Mouse (Mus musculus): Measurements from ENCODE around the gene Stat5a. TPM values are rescaled to one million over a fixed set of nuclear protein-coding genes. Genes with fewer than 3 reads are reported as not detected.
A peak's percentile ranks its signal among the peaks of the same experiment; 100 is the strongest.

Gene Stat5a
- polyA plus RNA-seq, 1 experiment from 2014 or later: 1.7 TPM

DNA sequence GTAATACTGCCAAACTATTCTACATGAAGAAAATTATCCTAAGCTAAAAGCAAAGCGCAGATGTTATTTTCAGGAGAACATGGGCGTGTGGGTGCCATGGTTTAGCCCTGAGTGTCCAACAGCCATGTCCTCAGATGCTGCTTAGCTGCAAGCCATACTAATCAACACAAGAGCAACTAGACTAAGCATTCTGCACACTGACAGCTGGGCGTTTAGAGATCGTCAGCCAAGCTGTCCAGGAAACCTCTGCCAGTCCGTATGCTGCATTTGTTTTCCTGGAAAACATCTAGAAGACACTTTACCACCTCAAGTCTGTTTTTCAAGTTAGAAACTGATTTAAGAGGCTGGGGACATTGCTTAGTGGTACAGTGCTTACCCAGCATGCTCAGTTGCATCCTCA is 55.3 kb downstream of the Stat5a start:
- H3K27ac ChIP-seq: no peak overlapping the region
- H3K9ac ChIP-seq (replicated peaks): no peak overlapping the region
- 86% methylated on average over 5 of the region's 5 CpGs for WGBS
- no peaks in the 10 kb centered on the region for H3K4me1 ChIP-seq (replicated peaks)
- no peaks in the 10 kb centered on the region for H3K9me3 ChIP-seq
- H3K4me2 ChIP-seq (replicated peaks): no peak overlapping the region
- no peak overlapping the region for H3K4me3 ChIP-seq (replicated peaks)
- ATAC-seq: no peak
- H3K27me3 ChIP-seq: no peaks in the 10 kb centered on the region
- no peaks in the 10 kb centered on the region; the same call in 1 of the 2 replicates for H3K36me3 ChIP-seq

DNA sequence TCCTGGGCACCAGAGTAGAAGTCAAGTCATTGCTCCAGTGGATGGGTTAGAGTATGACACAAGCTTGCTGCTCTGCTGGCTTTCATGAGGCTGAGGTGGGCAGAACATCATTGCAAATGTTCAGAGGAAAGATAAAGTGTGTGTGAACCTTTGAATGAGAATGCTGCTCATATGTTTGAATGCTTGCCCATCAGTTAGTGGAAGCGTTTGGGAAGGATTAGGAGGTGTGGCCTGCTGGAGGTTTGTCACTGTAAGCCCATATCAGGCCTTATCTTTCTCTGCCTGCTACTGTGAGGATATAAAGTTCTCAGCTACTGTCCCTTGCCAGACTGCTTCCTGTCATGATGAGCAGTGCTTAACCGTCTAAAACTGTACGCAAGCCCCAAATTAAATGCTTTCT is 55.9 kb downstream of the Stat5a start:
- Histone ChIP-seq H3K4me2 (replicated peaks) (no peak overlapping the region), H3K27me3 (no peaks in the 10 kb centered on the region), H3K4me3 (replicated peaks) (no peak overlapping the region), H3K9ac (replicated peaks) (no peak overlapping the region), H3K27ac (no peak overlapping the region), H3K9me3 (no peaks in the 10 kb centered on the region), H3K4me1 (replicated peaks) (no peaks in the 10 kb centered on the region), H3K36me3 (no peaks in the 10 kb centered on the region; the same call in 1 of the 2 replicates)
- ATAC-seq: no peak
- WGBS: 97% methylated on average over 3 of the region's 3 CpGs

DNA sequence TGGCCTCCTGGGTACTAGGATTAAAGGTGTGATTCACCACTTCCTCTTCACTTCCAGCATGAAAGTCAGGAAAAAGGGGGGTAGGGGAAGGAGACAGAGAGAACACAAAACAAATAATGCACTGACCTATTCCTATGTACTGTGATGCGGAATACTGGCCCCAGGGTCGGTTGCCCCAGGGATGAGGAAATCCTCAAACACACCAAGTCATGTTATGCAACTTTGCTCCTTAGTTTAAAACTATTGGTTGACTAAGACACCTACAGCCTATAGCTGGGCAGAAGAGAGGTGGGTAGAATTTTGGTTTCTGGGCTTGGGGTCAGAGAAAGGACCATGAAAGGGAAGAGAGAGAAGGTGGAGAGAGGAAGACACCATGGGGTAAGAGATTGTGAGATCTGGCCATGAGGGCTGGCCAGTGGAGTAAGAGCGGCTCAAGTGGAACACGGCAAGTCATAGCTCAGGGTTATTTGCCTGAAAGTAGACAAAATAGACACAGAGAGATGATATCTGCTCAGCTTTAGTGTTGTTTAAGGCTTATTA is 57.4 kb downstream of the Stat5a start:
- ATAC-seq: no peak
- Histone ChIP-seq H3K27me3 (no peaks in the 10 kb centered on the region), H3K9me3 (no peaks in the 10 kb centered on the region), H3K9ac (replicated peaks) (no peak overlapping the region), H3K4me1 (replicated peaks) (no peaks in the 10 kb centered on the region), H3K4me2 (replicated peaks) (no peak overlapping the region), H3K27ac (no peak overlapping the region), H3K4me3 (replicated peaks) (no peak overlapping the region), H3K36me3 (no peaks in the 10 kb centered on the region; the same call in 1 of the 2 replicates)
- WGBS: 97% methylated on average over 4 of the region's 4 CpGs

DNA sequence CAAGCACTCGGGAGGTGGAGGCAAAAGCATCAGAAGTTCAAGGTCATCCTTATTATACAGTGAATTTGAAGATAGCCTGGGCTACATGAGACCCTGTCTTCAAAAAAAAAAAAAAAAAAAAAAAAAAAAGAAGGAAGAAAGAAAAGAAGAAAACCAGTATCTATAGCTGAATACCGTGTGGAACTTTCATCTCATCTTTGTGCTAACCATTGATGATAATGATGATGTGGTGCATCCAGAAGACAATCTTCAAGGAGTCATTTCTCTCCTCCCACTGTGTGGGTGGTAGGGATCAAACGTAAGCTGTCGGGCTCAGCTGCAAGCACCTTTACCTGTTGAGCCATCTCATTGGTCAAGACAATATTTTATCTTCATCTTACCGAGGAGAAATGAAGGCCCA is 58.9 kb downstream of the Stat5a start:
- ATAC-seq: no peak
- Histone ChIP-seq H3K4me3 (replicated peaks) (no peak overlapping the region), H3K27me3 (no peaks in the 10 kb centered on the region), H3K27ac (no peak overlapping the region), H3K4me1 (replicated peaks) (no peaks in the 10 kb centered on the region), H3K9me3 (no peaks in the 10 kb centered on the region), H3K9ac (replicated peaks) (no peak overlapping the region), H3K4me2 (replicated peaks) (no peak overlapping the region), H3K36me3 (no peaks in the 10 kb centered on the region; the same call in 1 of the 2 replicates)
- whole genome bisulfite sequencing: 90% methylated on average over 5 of the region's 5 CpGs

DNA sequence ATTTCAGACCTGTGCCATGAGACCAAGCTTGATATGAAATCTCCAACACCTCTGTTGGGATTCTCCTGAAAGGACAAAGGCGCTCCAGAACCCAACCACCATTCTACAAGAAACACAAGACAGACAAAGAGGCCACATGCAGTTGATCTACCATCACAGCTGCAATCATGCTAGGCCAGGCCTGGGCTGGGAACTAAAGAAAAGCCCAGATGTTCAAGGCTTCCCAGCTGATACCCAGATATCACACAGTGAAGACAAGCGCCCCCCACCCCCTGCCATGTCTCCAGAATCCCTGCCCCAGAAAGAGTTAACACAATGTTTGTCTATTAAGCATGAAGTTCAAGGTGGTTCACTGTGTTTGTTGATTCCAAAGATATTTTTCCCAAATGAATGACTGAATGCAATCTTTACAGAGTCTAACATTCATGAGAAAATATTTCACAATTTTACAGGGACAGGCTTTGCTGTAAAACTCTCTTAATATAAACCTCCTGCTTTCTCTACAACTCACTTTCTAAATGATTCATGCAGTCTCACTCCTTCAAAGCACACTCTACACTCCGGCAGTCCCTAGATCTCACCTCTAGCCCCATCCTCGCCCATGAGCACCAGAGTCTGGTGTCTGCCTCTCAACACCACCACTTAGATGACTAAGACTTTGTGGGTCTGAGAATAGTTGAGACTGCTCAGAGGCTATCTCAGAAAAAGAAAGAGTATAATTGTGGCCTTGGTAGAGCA is 61.9 kb downstream of the Stat5a start:
- no peak overlapping the region for H3K4me2 ChIP-seq (replicated peaks)
- no peaks in the 10 kb centered on the region for H3K27me3 ChIP-seq
- no peak overlapping the region for H3K4me3 ChIP-seq (replicated peaks)
- H3K9ac ChIP-seq (replicated peaks): no peak overlapping the region
- no peak for ATAC-seq
- H3K27ac ChIP-seq: no peak overlapping the region
- no peaks in the 10 kb centered on the region for H3K9me3 ChIP-seq
- H3K36me3 ChIP-seq: no peaks in the 10 kb centered on the region
- 87% methylated on average over 4 of the region's 4 CpGs for WGBS
- H3K4me1 ChIP-seq (replicated peaks): no peaks in the 10 kb centered on the region

DNA sequence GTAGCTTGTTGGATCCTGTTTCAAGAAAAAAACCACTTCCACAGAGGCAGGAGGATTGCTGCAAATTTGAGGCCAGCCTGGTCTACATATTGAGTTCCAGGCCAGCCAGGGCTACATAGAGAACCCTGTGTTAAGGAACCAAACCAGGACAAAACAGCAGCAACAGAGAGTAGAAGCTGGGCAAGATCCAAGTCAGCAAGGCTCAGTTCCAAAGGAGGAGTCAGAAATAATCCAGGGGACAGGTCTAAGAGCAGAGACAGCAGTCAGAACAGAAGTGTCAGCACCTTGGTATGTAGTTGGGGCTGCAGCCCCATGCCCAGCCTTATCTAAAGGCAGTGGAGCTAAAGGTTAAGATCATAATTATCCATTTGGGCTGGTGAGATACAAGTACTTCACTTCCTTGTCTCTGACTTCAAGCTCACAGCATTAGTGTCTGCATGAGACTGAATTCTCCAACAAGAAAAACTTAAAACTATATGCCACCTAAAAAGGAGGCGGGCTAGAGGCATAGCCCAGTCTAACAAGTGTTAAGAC is 65.3 kb downstream of the Stat5a start:
- Histone ChIP-seq H3K4me3 (replicated peaks) (no peak overlapping the region), H3K9ac (replicated peaks) (no peak overlapping the region), H3K27me3 (no peaks in the 10 kb centered on the region), H3K9me3 (no peaks in the 10 kb centered on the region), H3K4me1 (replicated peaks) (no peaks in the 10 kb centered on the region), H3K4me2 (replicated peaks) (no peak overlapping the region), H3K36me3 (no peaks in the 10 kb centered on the region), H3K27ac (no peak overlapping the region)
- no peak for ATAC-seq
- 87% methylated on average over 1 of the region's 1 CpGs for WGBS

DNA sequence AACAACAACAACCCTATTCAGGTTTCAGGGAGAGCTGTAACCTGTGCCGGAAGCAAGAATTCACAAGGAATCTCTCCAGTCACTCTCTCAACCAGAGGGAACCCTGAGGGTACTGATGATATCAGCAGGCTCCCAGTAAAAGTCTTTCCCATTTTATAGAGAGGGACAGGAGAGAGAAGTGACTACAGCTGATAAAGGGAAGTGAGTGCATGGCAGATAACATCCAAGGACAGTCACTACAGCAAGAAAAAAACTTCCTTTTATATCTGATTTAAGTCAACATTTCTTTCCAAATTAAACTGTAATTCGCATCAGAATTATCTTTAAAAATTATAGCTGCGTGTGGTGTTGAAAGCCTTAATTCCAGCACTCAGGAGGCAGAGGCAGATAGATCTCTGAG is 68.2 kb downstream of the Stat5a start:
- Histone ChIP-seq H3K4me3 (replicated peaks) (no peak overlapping the region), H3K27me3 (no peaks in the 10 kb centered on the region), H3K9me3 (no peaks in the 10 kb centered on the region), H3K9ac (replicated peaks) (no peak overlapping the region), H3K27ac (no peak overlapping the region), H3K4me2 (replicated peaks) (no peak overlapping the region), H3K4me1 (replicated peaks) (no peaks in the 10 kb centered on the region), H3K36me3 (no peaks in the 10 kb centered on the region)
- ATAC-seq: no peak
- 93% methylated on average over 3 of the region's 3 CpGs for WGBS

DNA sequence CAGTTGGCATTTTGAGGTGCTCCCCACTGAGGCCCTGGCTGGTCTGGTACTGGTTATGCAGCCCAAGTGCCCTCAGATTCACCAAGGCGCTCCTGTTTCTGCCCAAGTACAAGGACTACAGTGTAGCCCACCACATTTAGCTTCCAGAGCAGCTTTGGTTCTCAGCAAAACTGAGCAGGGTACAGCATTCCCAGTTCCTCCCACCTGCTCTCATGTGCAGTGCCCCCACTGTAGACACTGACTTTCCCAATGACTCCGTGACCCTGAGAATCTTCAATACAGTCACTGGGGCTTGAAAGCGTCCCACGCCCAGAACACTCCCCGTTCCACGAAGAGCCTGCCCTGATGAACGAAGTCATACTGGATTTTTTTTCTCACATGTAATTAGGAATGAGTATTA is 71.5 kb downstream of the Stat5a start:
- ATAC-seq: no peak
- Histone ChIP-seq H3K27ac (no peak overlapping the region), H3K4me1 (replicated peaks) (no peaks in the 10 kb centered on the region), H3K27me3 (no peaks in the 10 kb centered on the region), H3K4me3 (replicated peaks) (no peak overlapping the region), H3K36me3 (no peaks in the 10 kb centered on the region), H3K4me2 (replicated peaks) (no peak overlapping the region), H3K9me3 (no peaks in the 10 kb centered on the region), H3K9ac (replicated peaks) (peak overlapping the region; percentile 14; the same call in 1 of the 2 replicates)
- 74% methylated on average over 7 of the region's 7 CpGs for WGBS

DNA sequence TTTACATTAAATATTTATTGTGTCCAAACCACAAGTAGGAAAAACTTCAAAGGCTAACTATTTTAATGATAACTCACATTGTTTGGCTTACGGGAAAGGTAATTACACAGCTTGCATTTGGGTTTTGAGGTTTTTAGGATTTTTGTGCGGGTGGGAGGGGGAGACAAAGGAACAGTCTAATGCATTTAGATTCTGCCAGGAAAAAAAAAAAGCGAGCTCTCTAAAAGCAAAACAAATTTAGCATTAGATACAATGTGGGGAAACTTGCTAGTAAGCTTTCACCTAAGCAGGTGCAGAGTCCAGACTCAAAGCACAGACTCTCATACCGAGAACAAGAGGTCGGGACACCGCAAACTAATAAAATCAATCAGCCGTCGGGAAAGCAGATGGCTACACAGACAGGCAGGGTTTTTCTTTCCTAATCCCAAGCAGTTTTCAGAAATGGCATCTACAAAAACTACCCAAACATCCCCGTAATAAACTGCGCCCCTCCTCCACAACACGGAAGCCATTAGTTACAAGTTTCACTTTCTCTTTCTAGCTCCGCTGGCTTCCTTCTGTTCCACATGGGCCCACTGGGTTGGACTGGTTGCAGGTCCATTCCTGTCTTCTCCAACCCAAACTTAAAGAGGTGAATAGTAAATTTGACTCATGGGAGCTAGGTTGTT is 72.2 kb downstream of the Stat5a start:
- 72% methylated on average over 12 of the region's 12 CpGs for WGBS
- H3K4me2 ChIP-seq (replicated peaks): no peak overlapping the region
- H3K9ac ChIP-seq (replicated peaks): no peak overlapping the region
- no peaks in the 10 kb centered on the region for H3K9me3 ChIP-seq
- no peaks in the 10 kb centered on the region for H3K36me3 ChIP-seq
- no peak overlapping the region for H3K4me3 ChIP-seq (replicated peaks)
- no peaks in the 10 kb centered on the region for H3K4me1 ChIP-seq (replicated peaks)
- ATAC-seq: no peak
- no peak overlapping the region for H3K27ac ChIP-seq
- no peaks in the 10 kb centered on the region for H3K27me3 ChIP-seq

Other genes starting within 250 kb of the Stat5a start
- gene Nkiras2, start 240.1 kb upstream of the Stat5a start, polyA plus RNA-seq (2015; fragmentation: Nextera tagmentation; extraction: Ambion mirVana): 118 and 122 TPM in 2 replicates
- 311 and 312 TPM in 2 replicates for gene Dnajc7, start 239.2 kb upstream of the Stat5a start, polyA plus RNA-seq (2015; fragmentation: Nextera tagmentation; extraction: Ambion mirVana)
- gene Zfp385c, start 166.9 kb upstream of the Stat5a start, polyA plus RNA-seq (2015; fragmentation: Nextera tagmentation; extraction: Ambion mirVana): 0.45 and 0.70 TPM in 2 replicates
- 2.5 and 2.6 TPM in 2 replicates for gene Dhx58, start 155.1 kb upstream of the Stat5a start, polyA plus RNA-seq (2015; fragmentation: Nextera tagmentation; extraction: Ambion mirVana)
- gene Kat2a, start 146.9 kb upstream of the Stat5a start, polyA plus RNA-seq (2015; fragmentation: Nextera tagmentation; extraction: Ambion mirVana): 44.5 and 47.7 TPM in 2 replicates
- 0.26 TPM in 1 of 2 replicates, not detected in the other for gene Hspb9, start 145.5 kb upstream of the Stat5a start, polyA plus RNA-seq (2015; fragmentation: Nextera tagmentation; extraction: Ambion mirVana)
- 27.4 and 29.5 TPM in 2 replicates for gene Rab5c, start 121.1 kb upstream of the Stat5a start, polyA plus RNA-seq (2015; fragmentation: Nextera tagmentation; extraction: Ambion mirVana)
- gene Kcnh4, start 99.4 kb upstream of the Stat5a start, polyA plus RNA-seq (2015; fragmentation: Nextera tagmentation; extraction: Ambion mirVana): 8.4 and 8.5 TPM in 2 replicates
- gene Hcrt, start 96.4 kb upstream of the Stat5a start, polyA plus RNA-seq (2015; fragmentation: Nextera tagmentation; extraction: Ambion mirVana): 0.30 TPM in 1 of 2 replicates, not detected in the other
- 2.9 and 4.0 TPM in 2 replicates for gene Ghdc, start 88.4 kb upstream of the Stat5a start, polyA plus RNA-seq (2015; fragmentation: Nextera tagmentation; extraction: Ambion mirVana)
- 14.0 and 14.5 TPM in 2 replicates for gene Stat5b, start 8.6 kb upstream of the Stat5a start, polyA plus RNA-seq (2015; fragmentation: Nextera tagmentation; extraction: Ambion mirVana)
- 28.7 and 34.3 TPM in 2 replicates for gene Stat3, start 80.2 kb downstream of the Stat5a start, polyA plus RNA-seq (2015; fragmentation: Nextera tagmentation; extraction: Ambion mirVana)
- gene Cavin1, start 111.5 kb downstream of the Stat5a start, polyA plus RNA-seq (2015; fragmentation: Nextera tagmentation; extraction: Ambion mirVana): 28.3 and 30.4 TPM in 2 replicates
- gene Atp6v0a1, start 150.1 kb downstream of the Stat5a start, polyA plus RNA-seq (2015; fragmentation: Nextera tagmentation; extraction: Ambion mirVana): 87.6 and 90.8 TPM in 2 replicates
- 9.7 and 9.9 TPM in 2 replicates for gene Naglu, start 210.7 kb downstream of the Stat5a start, polyA plus RNA-seq (2015; fragmentation: Nextera tagmentation; extraction: Ambion mirVana)
- 0.24 TPM in 1 of 2 replicates, not detected in the other for gene Hsd17b1, start 219.1 kb downstream of the Stat5a start, polyA plus RNA-seq (2015; fragmentation: Nextera tagmentation; extraction: Ambion mirVana)
- 47.1 and 52.8 TPM in 2 replicates for gene Coasy, start 223.2 kb downstream of the Stat5a start, polyA plus RNA-seq (2015; fragmentation: Nextera tagmentation; extraction: Ambion mirVana)
- 85.9 and 90.9 TPM in 2 replicates for gene Mlx, start 227.9 kb downstream of the Stat5a start, polyA plus RNA-seq (2015; fragmentation: Nextera tagmentation; extraction: Ambion mirVana)
- 27.9 and 30.8 TPM in 2 replicates for gene Psmc3ip, start 236.1 kb downstream of the Stat5a start, polyA plus RNA-seq (2015; fragmentation: Nextera tagmentation; extraction: Ambion mirVana)